Mouse (Mus musculus) lung, adult 2 months (tissue): ENCODE data around the gene Wnt5a.

ENCODE experiments used
- CTCF ChIP-seq: fragments of 200-500 bp; IDR thresholded peaks from 2 replicates; pipeline ENCODE4 v1.5.1; 2011; ENCODE audit warnings: mild to moderate bottlenecking, low read length, control low read depth; ENCODE audit not compliant: insufficient read depth
- POLR2A ChIP-seq: fragments of 200-500 bp; IDR thresholded peaks from 2 replicates; pipeline ENCODE4 v1.6.1; 2011; ENCODE audit warnings: low read depth, mild to moderate bottlenecking, control low read depth, low read length, borderline replicate concordance; ENCODE audit errors: extremely low read depth

- TF ChIP-seq CTCF, result no peak
- no peak for TF ChIP-seq POLR2A
Measured at GRCm38 (mm10) chr14:28493806-28494205, 10.7 kb upstream of the Wnt5a start.
